Mouse (Mus musculus) right cerebral cortex, adult 2 months (tissue): ENCODE measurements around the gene Rpl21.
"Not testable (repeated sequence)": the region's sequence is repeated elsewhere in the genome, so short reads cannot be mapped to it uniquely, and the experiment has no call there.

Experiments
- DNase-seq, 2 experiments: peaks; one replicate each; pipeline ENCODE4 v3.0.0; 2021 to 2022; ENCODE audit warnings: low spot score in 2 of 2

Rpl21 gene

DNA sequence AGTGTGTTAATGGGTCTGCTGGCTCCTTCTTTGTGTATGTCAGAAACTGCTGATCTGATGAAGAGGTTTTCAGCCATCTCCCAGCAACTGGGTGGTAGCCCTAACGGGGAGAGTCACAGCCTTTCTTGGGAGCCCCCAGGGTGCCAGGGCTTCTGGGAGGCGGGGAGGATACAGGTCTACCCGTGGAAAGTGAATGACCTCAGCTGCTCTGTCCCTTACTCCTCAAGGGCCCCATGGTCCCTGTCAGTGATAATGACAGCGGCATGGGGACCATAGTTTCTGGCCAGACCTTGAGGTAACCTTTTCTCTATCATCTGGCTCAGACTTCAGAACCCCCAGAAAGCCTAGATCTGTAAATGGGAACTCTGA lies 35.2 kb downstream of the Rpl21 start:
- DNase-seq: no peak

DNA sequence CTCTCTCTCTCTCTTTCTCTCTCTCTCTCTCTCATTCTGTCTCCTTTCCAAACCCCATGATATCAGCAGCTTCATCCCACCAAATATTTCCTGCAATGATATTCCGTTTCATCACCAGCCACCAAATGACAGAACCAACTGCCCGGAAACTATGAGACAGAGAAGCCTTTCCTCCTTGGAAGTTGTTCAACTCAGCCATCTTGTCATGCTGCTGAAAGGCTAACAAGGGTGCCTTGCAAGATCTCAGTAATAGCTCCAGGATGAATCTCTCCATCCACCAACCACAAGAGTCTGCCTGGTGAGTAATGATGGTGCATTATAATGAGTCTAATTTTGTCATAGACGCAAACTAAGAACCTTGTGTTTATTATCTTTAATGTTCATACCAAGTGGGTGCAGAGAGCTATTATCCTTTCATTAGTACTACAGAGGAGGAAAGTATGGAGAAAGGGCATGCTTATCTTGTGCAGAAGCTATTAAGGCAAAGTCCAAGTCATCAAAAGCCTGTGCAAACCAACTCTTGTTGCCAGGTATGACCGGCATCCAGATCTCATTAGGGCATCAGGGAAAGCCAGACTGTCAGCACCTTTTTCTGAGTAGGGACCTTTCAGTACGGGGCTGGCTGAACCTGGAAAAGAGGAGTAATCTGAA lies 40.4 kb downstream of the Rpl21 start:
- DNase-seq: no peak

DNA sequence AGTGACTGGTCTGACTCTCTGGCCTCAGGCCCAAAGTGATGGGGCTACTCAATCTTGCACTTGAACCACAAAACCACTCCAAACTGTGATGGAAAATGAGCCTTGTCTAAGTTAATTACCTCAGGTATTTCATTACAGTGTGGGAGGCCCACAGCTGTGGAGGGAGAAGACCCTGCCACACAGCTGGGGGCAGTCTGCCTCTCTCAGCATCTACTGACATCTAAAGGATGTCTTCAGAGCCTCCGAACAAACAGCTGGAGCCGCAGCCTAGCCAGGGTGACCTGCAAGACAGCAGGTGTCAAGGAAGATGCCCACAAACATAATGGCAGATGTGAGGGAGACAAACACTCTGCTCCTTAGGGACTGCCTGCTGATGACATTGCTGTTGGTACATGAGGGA lies 43.3 kb downstream of the Rpl21 start:
- DNase-seq: no peak

DNA sequence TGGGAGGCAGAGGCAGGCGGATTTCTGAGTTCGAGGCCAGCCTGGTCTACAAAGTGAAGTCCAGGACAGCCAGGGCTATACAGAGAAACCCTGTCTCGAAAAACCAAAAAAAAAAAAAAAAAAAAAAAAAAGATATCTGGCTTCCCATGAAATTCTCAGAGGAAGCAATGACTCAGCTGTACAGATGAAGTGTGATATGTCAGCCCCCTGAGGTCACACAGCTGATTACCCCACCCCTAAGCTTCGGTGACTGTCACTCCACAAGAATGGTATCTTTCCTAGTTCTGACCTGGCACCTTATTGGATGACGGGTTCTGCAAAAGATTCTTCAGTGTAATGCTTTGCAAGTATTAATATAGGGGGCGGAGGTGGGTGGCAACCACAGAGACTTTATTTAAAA lies 45.2 kb downstream of the Rpl21 start:
- DNase-seq: not testable (repeated sequence)

DNA sequence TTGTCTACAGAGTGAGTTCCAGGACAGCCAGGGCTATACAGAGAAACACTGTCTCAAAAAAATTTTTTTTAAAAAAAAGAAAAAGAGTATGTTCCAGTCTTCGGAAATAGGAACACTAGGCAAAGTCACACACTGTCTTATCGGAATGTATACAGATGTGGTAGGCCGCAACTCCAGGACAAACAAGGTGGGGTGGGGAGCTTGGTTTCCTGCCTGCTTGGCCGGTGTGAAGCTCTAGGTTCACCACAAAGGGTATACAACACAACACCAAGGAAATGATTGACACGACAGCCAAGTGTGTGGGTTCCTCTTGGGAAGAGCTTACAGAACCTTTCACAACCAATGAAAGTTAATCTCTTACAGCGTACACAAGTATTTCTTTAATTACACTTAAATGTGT lies 49.6 kb downstream of the Rpl21 start:
- DNase-seq: no peak

DNA sequence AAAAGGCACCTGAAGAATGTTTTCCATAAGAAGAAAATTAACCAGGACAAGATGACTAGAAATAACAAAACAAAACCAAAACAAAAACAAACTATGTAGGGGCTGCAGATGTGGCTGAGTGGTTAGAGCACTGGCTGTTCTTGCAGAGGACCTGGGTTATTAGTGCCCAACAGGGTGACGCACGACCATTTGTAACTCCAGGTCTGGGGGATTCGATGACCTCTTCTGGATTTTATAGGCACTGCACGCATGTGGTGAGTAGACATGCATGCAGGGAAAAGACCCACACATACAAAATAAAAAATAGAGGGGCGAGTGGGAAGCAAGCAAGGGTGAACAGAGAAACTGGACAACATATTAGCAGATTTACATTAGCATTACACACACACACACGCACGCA lies 50.4 kb downstream of the Rpl21 start:
- no peak for DNase-seq

DNA sequence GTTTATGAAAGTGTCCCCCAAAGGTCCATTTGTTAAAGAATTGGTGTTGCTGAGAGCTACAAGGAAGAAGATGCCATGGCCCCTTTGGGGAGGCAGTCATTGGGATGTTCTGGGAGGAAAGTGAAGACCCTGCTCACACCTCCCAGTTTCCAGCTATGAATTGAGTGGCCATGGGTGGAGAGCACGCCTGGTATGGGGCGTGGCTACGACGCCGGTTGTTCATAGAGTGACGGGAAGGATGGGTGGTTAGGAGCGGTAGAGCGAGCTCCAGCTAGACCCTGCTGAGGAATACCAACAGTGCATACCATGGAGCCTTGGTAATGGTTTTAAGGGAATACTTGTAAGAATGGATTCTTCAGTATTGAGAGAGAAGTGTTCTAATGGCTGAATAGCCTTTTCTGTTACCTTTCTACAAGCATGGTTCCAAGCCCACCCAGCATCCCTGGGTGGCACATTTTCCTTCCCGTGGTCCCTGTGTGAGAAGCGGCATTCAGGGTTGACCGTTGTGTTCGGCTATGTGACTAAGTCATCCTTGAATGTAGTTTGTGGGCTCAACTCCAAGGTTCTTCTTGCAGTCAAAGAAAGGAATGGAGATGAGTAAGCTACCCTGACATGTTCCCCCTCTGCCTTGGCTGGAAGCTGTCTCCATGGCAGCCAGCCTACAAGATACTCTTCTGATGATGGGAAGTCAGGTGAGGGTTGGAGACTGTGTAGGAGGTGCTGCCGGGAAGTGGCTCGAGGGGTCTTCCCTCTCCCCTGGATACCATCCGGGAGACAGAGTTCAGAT lies 51.0 kb downstream of the Rpl21 start:
- no peak for DNase-seq
